Mouse (Mus musculus) splenic B cell, adult 2 months (primary cell): Measurements from ENCODE around the gene Slc22a14.

Source experiments
- DNase-seq: peaks from one replicate; pipeline ENCODE4 v3.0.0-alpha.2; 2011; ENCODE audit warnings: low read depth, low spot score
- H3K27me3 ChIP-seq: 2 replicates; pipeline ENCODE4 v1.6.1; 2012; ENCODE audit warnings: mild to moderate bottlenecking, low read length, moderate library complexity, mixed read lengths; ENCODE audit not compliant: control insufficient read depth, poor library complexity, insufficient read depth, severe bottlenecking
- H3K36me3 ChIP-seq: 2 replicates; pipeline ENCODE4 v1.6.1; 2012; ENCODE audit warnings: mild to moderate bottlenecking, low read length, moderate library complexity, mixed read lengths; ENCODE audit not compliant: control insufficient read depth, poor library complexity, insufficient read depth, severe bottlenecking

Slc22a14 gene

GRCm38 (mm10) chr9:119322289-119323259, 42.8 kb downstream of the Slc22a14 start, which contains the start of gene Oxsr1:
TSS of gene Oxsr1 (minus strand) at chr9:119322427.
- peak; percentile 99 for DNase-seq
- no peaks in the 10 kb centered on the region for H3K36me3 ChIP-seq

GRCm38 (mm10) chr9:119321392-119322229, 43.7 kb downstream of the Slc22a14 start:
- Histone ChIP-seq H3K36me3 (no peaks in the 10 kb centered on the region), H3K27me3 (no peaks in the 10 kb centered on the region)
- no peak for DNase-seq

More at GRCm38 (mm10) chr9:119322289-119323259, 42.8 kb downstream of the Slc22a14 start, which contains the start of gene Oxsr1:
- H3K27me3 ChIP-seq = no peaks in the 10 kb centered on the region

GRCm38 (mm10) chr9:119320946-119321345, 44.4 kb downstream of the Slc22a14 start:
- DNase-seq = no peak
- Histone ChIP-seq H3K27me3 (no peaks in the 10 kb centered on the region), H3K36me3 (no peaks in the 10 kb centered on the region)

GRCm38 (mm10) chr9:119320446-119320845, 44.9 kb downstream of the Slc22a14 start:
- DNase-seq = no peak
- Histone ChIP-seq H3K27me3 (no peaks in the 10 kb centered on the region), H3K36me3 (no peaks in the 10 kb centered on the region)

GRCm38 (mm10) chr9:119318891-119319290, 46.5 kb downstream of the Slc22a14 start:
- Histone ChIP-seq H3K27me3 (no peaks in the 10 kb centered on the region), H3K36me3 (no peaks in the 10 kb centered on the region)
- no peak for DNase-seq

- Histone ChIP-seq H3K36me3 (no peaks in the 10 kb centered on the region), H3K27me3 (no peaks in the 10 kb centered on the region)
- DNase-seq = no peak
These were observed 52.3 kb downstream of the Slc22a14 start for GRCm38 (mm10) chr9:119313096-119313495.

GRCm38 (mm10) chr9:119309067-119309466, 56.3 kb downstream of the Slc22a14 start:
- 0 out of 2 replicates have a peak, but pooled peaks cover 1% of the 10 kb centered on the region for H3K36me3 ChIP-seq
- no peak for DNase-seq
- no peaks in the 10 kb centered on the region for H3K27me3 ChIP-seq

GRCm38 (mm10) chr9:119305863-119306262, 59.5 kb downstream of the Slc22a14 start:
- no peak for DNase-seq
- H3K36me3 ChIP-seq = peaks cover 6% of the 10 kb centered on the region; the same call in 1 of the 2 replicates
- no peaks in the 10 kb centered on the region for H3K27me3 ChIP-seq

- no peak for DNase-seq
- Histone ChIP-seq H3K36me3 (0 out of 2 replicates have a peak, but pooled peaks cover 3% of the 10 kb centered on the region), H3K27me3 (no peaks in the 10 kb centered on the region)
These were observed 66.8 kb downstream of the Slc22a14 start for GRCm38 (mm10) chr9:119298563-119298962.

- Histone ChIP-seq H3K27me3 (no peaks in the 10 kb centered on the region), H3K36me3 (0 out of 2 replicates have a peak, but pooled peaks cover 3% of the 10 kb centered on the region)
- no peak for DNase-seq
These were observed 67.7 kb downstream of the Slc22a14 start for GRCm38 (mm10) chr9:119297696-119298095.

GRCm38 (mm10) chr9:119290791-119291190, 74.6 kb downstream of the Slc22a14 start:
- H3K27me3 ChIP-seq = no peaks in the 10 kb centered on the region
- no peak for DNase-seq
- 0 out of 2 replicates have a peak, but pooled peaks cover 2% of the 10 kb centered on the region for H3K36me3 ChIP-seq

- DNase-seq = no peak
- no peaks in the 10 kb centered on the region for H3K27me3 ChIP-seq
- peaks cover 9% of the 10 kb centered on the region; the same call in 1 of the 2 replicates for H3K36me3 ChIP-seq
These were observed 84.3 kb downstream of the Slc22a14 start for GRCm38 (mm10) chr9:119280894-119281682.

GRCm38 (mm10) chr9:119278031-119278430, 87.3 kb downstream of the Slc22a14 start:
- no peak for DNase-seq
- peaks cover 9% of the 10 kb centered on the region; the same call in 1 of the 2 replicates for H3K36me3 ChIP-seq

GRCm38 (mm10) chr9:119276321-119276720, 89.0 kb downstream of the Slc22a14 start:
- Histone ChIP-seq H3K27me3 (no peaks in the 10 kb centered on the region), H3K36me3 (peaks cover 6% of the 10 kb centered on the region; the same call in 1 of the 2 replicates)
- no peak for DNase-seq

More at GRCm38 (mm10) chr9:119278031-119278430, 87.3 kb downstream of the Slc22a14 start:
- H3K27me3 ChIP-seq = no peaks in the 10 kb centered on the region
